Mouse (Mus musculus) MEL (cell line): ENCODE data around the gene Ablim1. TPM values are rescaled to one million over a fixed set of nuclear protein-coding genes. Genes with fewer than 3 reads are reported as not detected.

Source experiments
- DNase-seq: peaks from one replicate; pipeline ENCODE4 v3.0.0; 2011; ENCODE audit warnings: low read depth, low spot score
- H3K27ac ChIP-seq: 2 replicates; pipeline ENCODE4 v1.5.1; 2012; ENCODE audit warnings: low read depth, mild to moderate bottlenecking, control low read depth, low read length, moderate library complexity; ENCODE audit not compliant: control insufficient read depth
- H3K27me3 ChIP-seq, 2 experiments: fragments of 150-350 bp in 1 of 2; sonication (generic) in 1 of 2; 2 replicates each; pipeline ENCODE4 v1.6.1; 2012; ENCODE audit warnings: low read length in 2 of 2, mild to moderate bottlenecking in 2 of 2, improper control_type of control experiment in 1 of 2, moderate library complexity in 1 of 2; ENCODE audit not compliant: insufficient read depth in 2 of 2, control insufficient read depth in 1 of 2
- H3K36me3 ChIP-seq, 2 experiments: 2 replicates each; pipeline ENCODE4 v1.6.1; 2012 to 2014; ENCODE audit warnings: low read length in 2 of 2, improper control_type of control experiment in 1 of 2, inconsistent platforms in 1 of 2, mild to moderate bottlenecking in 1 of 2; ENCODE audit not compliant: insufficient read depth in 2 of 2, control insufficient read depth in 1 of 2
- H3K4me1 ChIP-seq, 2 experiments: fragments of 150-350 bp in 1 of 2; sonication (generic) in 1 of 2; 2 replicates each; pipeline ENCODE4 v1.6.1; 2012; ENCODE audit warnings: low read length in 2 of 2, improper control_type of control experiment in 1 of 2, mild to moderate bottlenecking in 1 of 2; ENCODE audit not compliant: insufficient read depth in 2 of 2, control insufficient read depth in 1 of 2
- H3K4me3 ChIP-seq, 2 experiments: fragments of 150-350 bp in 1 of 2; sonication (generic) in 1 of 2; 2 replicates each; pipeline ENCODE4 v1.5.1; 2012; ENCODE audit warnings: low read depth in 2 of 2, low read length in 2 of 2, mild to moderate bottlenecking in 2 of 2, moderate library complexity in 2 of 2, control low read depth in 1 of 2, improper control_type of control experiment in 1 of 2; ENCODE audit not compliant: control insufficient read depth in 1 of 2, insufficient read depth in 1 of 2
- H3K79me2 ChIP-seq: 2 replicates; pipeline ENCODE4 v1.6.1; 2012; ENCODE audit warnings: mild to moderate bottlenecking, low read length, moderate library complexity; ENCODE audit not compliant: control insufficient read depth, poor library complexity, insufficient read depth
- H3K9ac ChIP-seq: 2 replicates; pipeline ENCODE4 v1.6.1; 2012; ENCODE audit warnings: low read depth, mild to moderate bottlenecking, control low read depth, low read length, moderate library complexity; ENCODE audit not compliant: control insufficient read depth, poor library complexity, severe bottlenecking
- H3K9me3 ChIP-seq: fragments of 150-350 bp; sonication (generic); replicated peaks from 2 replicates; pipeline ENCODE4 v1.6.1; 2012; ENCODE audit warnings: mild to moderate bottlenecking, low read length, improper control_type of control experiment, moderate library complexity; ENCODE audit not compliant: insufficient read depth
- BHLHE40 ChIP-seq: IDR thresholded peaks from 2 replicates; pipeline ENCODE4 v1.6.1; 2012; ENCODE audit warnings: low read depth, mild to moderate bottlenecking, inconsistent platforms, low read length, improper control_type of control experiment, borderline replicate concordance
- CHD1 ChIP-seq: IDR thresholded peaks from 2 replicates; pipeline ENCODE4 v1.6.1; 2012; ENCODE audit warnings: low read depth, mild to moderate bottlenecking, inconsistent platforms, low read length, improper control_type of control experiment
- CTCF ChIP-seq, 3 experiments: IDR thresholded peaks in 2 of 3; conservative IDR thresholded peaks in 1 of 3; 2 replicates each; pipeline ENCODE4 v1.5.1; 2011 to 2012; ENCODE audit warnings: low read length in 3 of 3, low read depth in 2 of 3, mild to moderate bottlenecking in 2 of 3, improper control_type of control experiment in 1 of 3, inconsistent platforms in 1 of 3, mixed read lengths in 1 of 3, moderate library complexity in 1 of 3; ENCODE audit not compliant: control insufficient read depth in 1 of 3, insufficient read depth in 1 of 3, poor library complexity in 1 of 3, severe bottlenecking in 1 of 3
- E2F4 ChIP-seq: IDR thresholded peaks from 2 replicates; pipeline ENCODE4 v1.6.1; 2011; ENCODE audit warnings: low read depth, low read length, improper control_type of control experiment, borderline replicate concordance
- EP300 ChIP-seq, 2 experiments: IDR thresholded peaks; 2 replicates each; pipeline ENCODE4 v1.6.1; 2011; ENCODE audit warnings: improper control_type of control experiment in 2 of 2, low read length in 2 of 2, low read depth in 1 of 2, mild to moderate bottlenecking in 1 of 2
- GABPA ChIP-seq: IDR thresholded peaks from 2 replicates; pipeline ENCODE4 v1.6.1; 2012; ENCODE audit warnings: low read depth, mild to moderate bottlenecking, inconsistent platforms, low read length, improper control_type of control experiment, moderate library complexity
- MAFK ChIP-seq: IDR thresholded peaks from 2 replicates; pipeline ENCODE4 v1.6.1; 2011; ENCODE audit warnings: low read depth, mild to moderate bottlenecking, low read length, improper control_type of control experiment, borderline replicate concordance
- MAX ChIP-seq: IDR thresholded peaks from 2 replicates; pipeline ENCODE4 v1.6.1; 2011; ENCODE audit warnings: low read length, improper control_type of control experiment
- MEF2A ChIP-seq: IDR thresholded peaks from 2 replicates; pipeline ENCODE4 v1.6.1; 2014; ENCODE audit warnings: low read depth, mild to moderate bottlenecking, inconsistent platforms, low read length, improper control_type of control experiment; ENCODE audit not compliant: poor library complexity, insufficient replicate concordance, severe bottlenecking; ENCODE audit errors: extremely low read depth
- MXI1 ChIP-seq: IDR thresholded peaks from 2 replicates; pipeline ENCODE4 v1.6.1; 2011; ENCODE audit warnings: mild to moderate bottlenecking, low read depth, low read length, improper control_type of control experiment
- MYC ChIP-seq: IDR thresholded peaks from 2 replicates; pipeline ENCODE4 v1.6.1; 2011; ENCODE audit warnings: low read depth, mild to moderate bottlenecking, low read length, improper control_type of control experiment, moderate library complexity
- NELFE ChIP-seq: IDR thresholded peaks from 2 replicates; pipeline ENCODE4 v1.6.1; 2011; ENCODE audit warnings: low read depth, low read length, improper control_type of control experiment
- NRF1 ChIP-seq: IDR thresholded peaks from 2 replicates; pipeline ENCODE4 v1.6.1; 2014; ENCODE audit warnings: low read depth, mild to moderate bottlenecking, inconsistent platforms, low read length, improper control_type of control experiment, moderate library complexity; ENCODE audit not compliant: poor library complexity, insufficient read depth, severe bottlenecking
- POLR2A ChIP-seq, 2 experiments: IDR thresholded peaks; 2 replicates each; pipeline ENCODE4 v1.6.1; 2011 to 2012; ENCODE audit warnings: low read length in 2 of 2, mild to moderate bottlenecking in 2 of 2, control low read depth in 1 of 2, improper control_type of control experiment in 1 of 2, low read depth in 1 of 2, moderate library complexity in 1 of 2; ENCODE audit not compliant: control insufficient read depth in 1 of 2, insufficient read depth in 1 of 2, poor library complexity in 1 of 2
- POLR2AphosphoS2 ChIP-seq: IDR thresholded peaks from 2 replicates; pipeline ENCODE4 v1.6.1; 2011; ENCODE audit warnings: low read length, improper control_type of control experiment
- POLR2AphosphoS5 ChIP-seq: IDR thresholded peaks from 2 replicates; pipeline ENCODE4 v1.6.1; 2012; ENCODE audit warnings: low read depth, borderline replicate concordance, mild to moderate bottlenecking, inconsistent platforms, low read length, moderate library complexity, mixed read lengths
- RAD21 ChIP-seq: IDR thresholded peaks from 2 replicates; pipeline ENCODE4 v1.6.1; 2011; ENCODE audit warnings: mild to moderate bottlenecking, low read depth, low read length, improper control_type of control experiment
- SIN3A ChIP-seq: IDR thresholded peaks from 2 replicates; pipeline ENCODE4 v1.6.1; 2012; ENCODE audit warnings: low read length, improper control_type of control experiment, inconsistent platforms
- SMC3 ChIP-seq: IDR thresholded peaks from 2 replicates; pipeline ENCODE4 v1.6.1; 2011; ENCODE audit warnings: low read depth, low read length, improper control_type of control experiment
- TAL1 ChIP-seq: IDR thresholded peaks from 2 replicates; pipeline ENCODE4 v1.6.1; 2012; ENCODE audit warnings: mild to moderate bottlenecking, inconsistent platforms, low read length, moderate library complexity, mixed read lengths
- TBP ChIP-seq: IDR thresholded peaks from 2 replicates; pipeline ENCODE4 v1.8.0; 2011; ENCODE audit warnings: low read depth, low read length, improper control_type of control experiment
- UBTF ChIP-seq: IDR thresholded peaks from 2 replicates; pipeline ENCODE4 v1.6.1; 2012; ENCODE audit warnings: low read depth, mild to moderate bottlenecking, inconsistent platforms, low read length, improper control_type of control experiment, moderate library complexity, borderline replicate concordance; ENCODE audit not compliant: insufficient read depth
- USF1 ChIP-seq: IDR thresholded peaks from 2 replicates; pipeline ENCODE4 v1.6.1; 2014; ENCODE audit warnings: low read depth, mild to moderate bottlenecking, inconsistent platforms, low read length, improper control_type of control experiment, moderate library complexity
- ZMIZ1 ChIP-seq: IDR thresholded peaks from 2 replicates; pipeline ENCODE4 v1.6.1; 2012; ENCODE audit warnings: low read depth, mild to moderate bottlenecking, inconsistent platforms, low read length, improper control_type of control experiment, moderate library complexity
- ZNF384 ChIP-seq: IDR thresholded peaks from 2 replicates; pipeline ENCODE4 v1.6.1; 2012; ENCODE audit warnings: low read depth, mild to moderate bottlenecking, inconsistent platforms, low read length, improper control_type of control experiment
- polyA plus RNA-seq, 2 experiments: library from polyadenylated mRNA; stranded (reverse) in 1 of 2; unstranded in 1 of 2; fragments of >175 nt in 1 of 2; fragments of >200 nt in 1 of 2; gene quantifications; 2 replicates each; pipeline versions ENCODE4 v1.2.1 to v1.2.4; 2012; ENCODE audit warnings: low replicate concordance in 2 of 2, low read depth in 1 of 2; ENCODE audit not compliant: insufficient read length in 2 of 2, insufficient read depth in 1 of 2, missing spikeins in 1 of 2
- total RNA-seq: library from RNA; depleted of rRNA; stranded (reverse); fragments of 300-350 nt; gene quantifications from 2 replicates; pipeline ENCODE4 v1.2.3, GENCODE M21; 2012

Ablim1 gene
- total and polyA plus RNA-seq, 3 experiments: not detected

GRCm38 (mm10) chr19:57088804-57089369 is 225.8 kb downstream of the Ablim1 start:
- no peak overlapping the region for H3K9ac ChIP-seq
- no peak for DNase-seq
- no peaks in the 10 kb centered on the region for H3K79me2 ChIP-seq
- H3K27me3 ChIP-seq: peaks cover 0 to 2% of the 10 kb centered on the region in 2 experiments
- H3K36me3 ChIP-seq: no peaks in the 10 kb centered on the region
- TF ChIP-seq MYC (no peak), MEF2A (no peak), TBP (no peak), ZNF384 (no peak), RAD21 (no peak), ZMIZ1 (no peak), NRF1 (no peak), GABPA (no peak), TAL1 (no peak), MAX (no peak), POLR2A (IDR thresholded peaks at IDR 0.05; ENCODE audit: control insufficient read depth in 1 of 2, insufficient read depth in 1 of 2, low read depth in 1 of 2, low read length in 2 of 2, poor library complexity in 1 of 2) (no peak), NELFE (no peak)
- H3K4me3 ChIP-seq: no peak overlapping the region
- H3K9me3 ChIP-seq: no peaks in the 10 kb centered on the region
- H3K4me1 ChIP-seq: no peaks in the 10 kb centered on the region
- no peak overlapping the region for H3K27ac ChIP-seq

GRCm38 (mm10) chr19:57084520-57085166 is 230.1 kb downstream of the Ablim1 start:
- Histone ChIP-seq H3K4me1 (no peaks in the 10 kb centered on the region), H3K4me3 (no peak overlapping the region), H3K9ac (no peak overlapping the region), H3K27me3 (peaks cover 0 to 2% of the 10 kb centered on the region in 2 experiments; a peak in 1 of 4 replicates), H3K9me3 (no peaks in the 10 kb centered on the region), H3K79me2 (no peaks in the 10 kb centered on the region), H3K36me3 (no peaks in the 10 kb centered on the region), H3K27ac (no peak overlapping the region)
- TF ChIP-seq MEF2A (no peak), MAFK (no peak), MXI1 (no peak), SIN3A (no peak), UBTF (no peak), TBP (no peak), CHD1 (no peak), SMC3 (no peak), NELFE (no peak), POLR2A (IDR thresholded peaks at IDR 0.05; ENCODE audit: control insufficient read depth in 1 of 2, insufficient read depth in 1 of 2, low read depth in 1 of 2, low read length in 2 of 2, poor library complexity in 1 of 2) (no peak), POLR2AphosphoS2 (no peak), MYC (no peak), USF1 (no peak), BHLHE40 (no peak), GABPA (no peak), EP300 (IDR thresholded peaks at IDR 0.05; ENCODE audit: low read depth in 1 of 2, low read length in 2 of 2) (no peak), E2F4 (no peak), POLR2AphosphoS5 (no peak), CTCF (IDR thresholded peaks at IDR 0.05 in 2 of 3, conservative IDR thresholded peaks at IDR 0.05 in 1 of 3; ENCODE audit: control insufficient read depth in 1 of 3, insufficient read depth in 1 of 3, low read depth in 2 of 3, low read length in 3 of 3, poor library complexity in 1 of 3, severe bottlenecking in 1 of 3) (no peak)
- DNase-seq: no peak
